Mouse (Mus musculus): ENCODE data around the gene Slc8a1. TPM values are rescaled to one million over a fixed set of nuclear protein-coding genes. Genes with fewer than 3 reads are reported as not detected.
A peak's percentile ranks its signal among the peaks of the same experiment; 100 is the strongest.

Slc8a1 gene
- total RNA-seq, 2 experiments from 2014 or later = 266 to 297 TPM

DNA sequence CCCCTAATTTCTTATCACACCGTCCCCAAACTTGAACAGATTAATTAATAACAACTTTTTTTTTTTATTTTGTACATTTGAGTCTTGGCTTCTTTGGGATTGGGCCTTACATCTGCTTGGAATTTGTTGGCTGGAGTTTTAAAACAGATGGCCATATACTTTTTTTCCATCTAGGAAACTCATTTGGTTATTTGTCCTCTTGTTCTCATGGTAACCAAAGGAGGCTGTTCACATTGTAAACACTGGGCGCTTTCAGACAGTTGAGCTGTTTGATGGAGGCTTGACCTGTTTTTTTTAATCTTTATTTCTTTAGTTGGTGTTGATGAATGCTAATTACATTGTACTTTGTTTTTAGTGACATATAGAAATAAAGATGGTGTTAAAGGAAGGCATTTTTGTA lies 369.1 kb downstream of the Slc8a1 start:
- peak in 1 of 2 experiments; percentile 19 for DNase-seq (ENCODE audit: low spot score in 2 of 2)

DNA sequence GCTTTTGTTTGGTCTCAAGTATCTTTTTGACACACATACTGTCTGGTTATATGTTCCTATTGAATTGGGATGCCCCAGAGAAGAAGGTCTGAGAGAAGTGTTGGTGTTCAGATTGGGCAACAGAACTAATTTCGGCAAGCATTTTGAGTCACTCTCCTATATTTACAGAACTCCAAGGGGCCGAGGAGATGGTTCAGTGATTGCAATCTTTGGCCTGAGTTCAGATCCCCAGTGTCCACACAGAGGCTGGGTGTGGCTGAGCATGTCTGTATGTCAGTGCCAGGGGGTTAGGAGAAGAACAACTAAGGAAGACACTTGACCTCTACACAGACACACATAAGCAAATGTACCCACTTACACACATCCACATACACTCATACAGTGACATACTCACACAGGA lies 369.7 kb downstream of the Slc8a1 start:
- DNase-seq (ENCODE audit: low spot score in 2 of 2) = no peak

DNA sequence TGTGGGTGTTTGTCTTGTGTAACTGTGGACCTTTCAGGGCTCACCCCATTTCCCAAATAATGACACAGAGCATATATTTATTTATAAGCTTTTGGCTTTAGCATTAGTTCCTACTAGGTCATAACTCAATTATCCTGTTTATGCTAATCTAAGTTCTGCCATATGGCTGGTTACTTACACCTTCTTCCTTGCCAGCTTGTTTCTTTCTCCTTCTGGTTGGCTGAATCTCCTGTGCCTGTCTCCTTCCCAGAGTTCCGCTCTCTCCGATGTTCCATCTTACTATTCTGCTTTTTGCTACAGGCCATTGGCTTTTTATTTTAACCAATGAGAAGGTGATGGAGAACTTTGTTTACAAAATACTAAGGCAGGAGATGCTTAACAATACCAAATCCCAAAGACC lies 374.8 kb downstream of the Slc8a1 start:
- no peak for DNase-seq (ENCODE audit: low spot score in 2 of 2)

DNA sequence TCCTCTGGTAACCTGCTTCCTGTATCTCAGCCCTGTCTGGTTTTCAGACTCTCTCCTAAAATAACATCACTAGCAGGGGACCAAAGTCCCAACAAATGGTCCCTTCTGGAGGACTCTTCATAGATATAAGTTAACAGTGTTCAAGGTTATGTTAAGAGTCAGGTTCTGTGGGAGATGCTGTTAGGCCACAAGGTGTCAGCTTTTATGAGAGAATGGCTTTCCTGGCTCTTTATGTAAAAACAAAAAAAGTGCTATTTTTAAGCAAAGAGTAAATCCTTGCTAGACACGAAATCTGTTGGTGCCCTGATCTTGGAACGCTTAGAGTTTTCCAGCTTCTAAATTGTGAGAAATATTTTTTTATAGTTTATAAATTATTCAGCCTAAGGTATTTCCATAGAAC lies 377.6 kb downstream of the Slc8a1 start:
- DNase-seq (ENCODE audit: low spot score in 2 of 2) = no peak

DNA sequence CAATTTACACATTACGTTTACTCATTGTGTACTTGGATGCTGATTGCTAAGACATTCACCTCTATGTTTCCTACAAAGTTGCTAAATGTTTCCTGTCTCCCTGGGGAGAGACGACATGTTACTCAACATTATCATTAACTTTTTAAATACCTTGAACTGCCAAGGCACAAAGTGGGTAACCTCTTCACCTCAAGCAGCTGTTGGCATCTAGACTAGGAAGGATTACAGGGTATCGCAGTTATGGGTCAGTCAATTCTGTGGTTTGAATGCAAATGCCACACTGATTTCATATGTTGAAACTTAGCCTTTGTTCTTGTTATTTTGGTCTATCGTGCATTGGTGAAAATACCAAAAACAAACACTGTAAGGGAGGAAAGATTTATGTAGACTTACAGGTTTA lies 378.1 kb downstream of the Slc8a1 start:
- no peak for DNase-seq (ENCODE audit: low spot score in 2 of 2)

DNA sequence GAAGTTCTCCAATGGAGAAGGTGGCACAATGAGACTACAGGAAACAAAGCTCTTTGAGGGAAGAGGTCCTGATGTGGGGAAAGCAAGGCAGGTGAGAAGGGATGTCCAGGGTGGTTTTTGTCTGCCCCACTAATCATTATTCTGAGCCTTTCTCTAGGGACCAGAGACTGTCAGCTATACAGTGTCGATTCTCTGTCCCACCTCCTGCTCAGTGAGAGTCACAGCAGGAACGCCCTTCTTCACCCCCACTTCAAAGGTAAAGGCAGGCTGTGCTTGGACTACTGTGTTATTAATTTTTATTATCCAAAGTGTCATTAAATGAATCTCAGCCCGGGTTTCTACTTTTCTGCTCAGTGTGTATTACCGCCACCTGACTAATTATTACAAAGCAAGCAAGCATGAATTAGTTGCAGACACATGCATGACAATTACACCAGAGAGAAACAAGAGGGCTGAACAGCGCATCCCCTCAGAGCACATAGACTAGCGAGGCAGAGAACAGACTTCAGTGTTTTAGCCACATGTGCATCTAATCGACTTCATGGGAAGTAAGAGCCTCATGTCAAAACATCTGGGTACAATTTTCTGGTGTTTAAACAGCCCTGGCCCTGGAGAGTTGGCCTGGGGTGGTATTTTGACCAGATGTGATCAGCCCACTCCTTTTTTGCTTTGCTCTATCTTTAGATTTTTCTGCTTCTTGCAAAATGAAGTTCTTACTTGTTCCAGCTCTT lies 402.0 kb downstream of the Slc8a1 start:
- DNase-seq (ENCODE audit: low spot score in 2 of 2) = no peak

DNA sequence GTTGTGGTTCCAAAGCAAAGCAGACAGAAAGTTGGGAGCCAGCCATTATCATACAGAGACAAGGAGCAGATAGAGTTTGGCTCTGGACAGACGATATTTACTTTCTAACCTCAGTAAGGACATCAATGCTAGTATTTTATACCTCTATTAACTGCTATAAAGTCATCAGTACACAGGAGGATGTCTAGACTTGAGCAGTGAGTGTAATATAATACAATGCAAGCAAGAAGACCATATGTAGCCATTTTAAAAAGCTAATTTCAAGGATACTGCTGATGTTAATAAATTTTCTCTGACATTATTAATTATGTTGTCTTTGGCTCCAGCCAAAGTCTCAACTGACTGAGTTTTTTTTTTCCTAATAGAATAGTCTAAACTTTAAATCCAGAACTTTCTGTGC lies 402.7 kb downstream of the Slc8a1 start:
- no peak for DNase-seq (ENCODE audit: low spot score in 2 of 2)

Data from layer of hippocampus, postnatal 14 days (tissue).